Mouse (Mus musculus) left cerebral cortex, adult 9 months (tissue): Measurements from ENCODE around the gene Srprb.
"Not testable (repeated sequence)": the region's sequence is repeated elsewhere in the genome, so short reads cannot be mapped to it uniquely, and the experiment has no call there.

Source experiments
- DNase-seq, 2 experiments: peaks; one replicate each; pipeline ENCODE4 v3.0.0; 2022; ENCODE audit warnings: low spot score in 2 of 2

The Srprb gene

DNA sequence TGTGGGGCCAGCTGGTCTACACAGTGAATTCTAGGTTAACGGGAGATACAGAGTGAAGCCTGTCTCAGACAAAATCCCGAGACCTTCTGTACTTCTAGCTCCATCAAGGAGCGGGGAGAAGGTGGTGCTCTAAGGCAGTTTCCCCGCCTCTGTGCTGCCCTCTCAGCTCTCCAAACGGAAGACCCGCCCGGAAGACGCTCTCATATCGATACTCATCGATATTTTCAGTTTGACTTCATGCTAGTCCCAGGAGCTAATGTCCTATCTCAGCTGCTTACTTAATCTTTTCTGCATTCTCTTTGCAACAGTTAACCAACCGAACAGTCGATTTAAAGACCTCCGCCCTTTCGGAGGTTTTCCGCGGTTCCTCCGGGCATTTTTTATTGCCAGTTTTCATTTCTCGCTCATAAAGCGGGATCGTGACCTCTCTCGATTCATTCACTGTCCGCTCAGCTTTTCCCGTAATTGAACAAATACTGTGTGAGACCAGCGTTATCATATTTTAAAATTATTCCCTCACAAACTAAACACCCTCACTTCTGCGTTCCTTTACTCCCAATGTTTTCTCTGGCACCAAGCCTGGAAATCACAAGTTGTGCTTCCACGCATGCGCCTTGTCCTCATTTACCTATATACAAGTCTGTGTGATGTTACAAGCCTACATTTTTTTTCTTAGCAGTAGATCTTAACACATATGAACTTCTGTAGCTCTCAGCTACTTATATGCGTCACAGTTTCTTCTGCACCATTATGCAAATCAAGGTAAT is 10.9 kb upstream of the Srprb start:
- DNase-seq: no peak

DNA sequence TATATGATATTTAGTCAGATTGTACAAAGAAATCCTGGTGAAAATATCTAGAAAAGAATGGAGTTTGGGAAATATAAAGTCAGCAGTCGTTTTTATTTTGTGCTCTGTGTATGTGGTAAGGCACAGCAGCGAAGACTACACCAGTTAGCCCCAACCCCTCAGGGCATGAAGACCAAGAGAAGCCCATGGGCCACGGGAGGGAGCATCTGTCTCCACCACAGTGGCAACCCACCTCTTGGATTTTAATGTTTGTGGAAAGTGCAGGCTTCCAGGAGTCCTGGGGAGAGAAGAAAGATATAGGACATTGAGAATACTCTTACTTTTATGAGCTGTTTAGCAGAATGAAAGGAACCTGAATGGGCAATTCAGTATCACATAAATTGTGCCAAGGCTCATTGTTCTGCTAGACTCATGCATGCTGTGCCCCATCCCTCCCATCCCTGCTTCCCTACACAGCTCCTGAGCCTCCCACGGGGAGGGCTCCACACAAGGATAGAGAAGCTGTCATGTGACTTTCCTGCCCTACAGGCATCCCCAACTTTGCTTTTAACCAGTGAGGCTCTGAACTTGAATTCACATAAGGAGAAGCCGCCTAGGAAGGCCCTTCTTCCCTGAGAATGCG is 7.0 kb upstream of the Srprb start:
- no peak for DNase-seq

GRCm38 (mm10) chr9:103207846-103208245 is 5.9 kb upstream of the Srprb start:
- DNase-seq: peak in 1 of 2 experiments; percentile 75

GRCm38 (mm10) chr9:103205786-103206185 is 3.8 kb upstream of the Srprb start:
- no peak for DNase-seq

- DNase-seq: no peak
Measured at GRCm38 (mm10) chr9:103188416-103188815, 13.5 kb downstream of the Srprb start.

DNA sequence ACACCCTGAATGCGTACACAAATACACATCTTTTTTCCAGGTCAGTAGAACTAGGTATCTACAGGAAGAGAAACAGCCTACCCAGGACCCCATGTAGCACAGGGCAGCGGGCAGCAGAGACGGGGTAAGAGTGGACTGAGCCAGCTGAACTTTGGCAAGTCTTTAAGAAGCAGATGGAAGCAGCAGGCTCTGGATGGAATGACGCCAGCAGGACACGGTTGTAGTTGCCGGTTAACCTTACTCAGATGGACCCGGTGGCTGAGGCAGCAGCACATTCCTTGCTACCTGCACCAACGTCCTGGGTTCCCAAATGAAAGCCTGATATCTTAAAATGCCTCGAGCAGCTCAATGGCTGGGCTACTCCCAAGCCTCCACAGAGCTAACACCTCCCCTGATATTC is 15.2 kb downstream of the Srprb start:
- no peak for DNase-seq

DNA sequence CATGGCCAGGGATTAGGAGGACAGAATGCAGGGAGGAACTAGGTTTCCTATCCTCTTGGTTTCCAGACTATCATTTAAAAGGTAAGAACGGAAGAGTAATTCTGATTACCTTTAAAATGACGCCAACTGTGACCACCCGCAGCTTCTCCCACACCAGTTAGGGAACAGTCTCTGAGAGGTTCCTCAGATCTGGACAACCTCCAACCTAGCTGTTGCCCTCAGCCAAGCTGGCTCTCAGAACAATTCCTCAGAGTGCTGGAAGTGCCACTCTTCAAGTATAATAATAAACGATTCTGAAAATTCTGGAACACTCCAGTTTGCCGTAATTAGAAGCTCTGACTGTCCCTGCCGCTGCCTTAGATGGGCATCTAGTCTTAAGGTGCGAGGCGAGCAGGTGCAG is 16.0 kb downstream of the Srprb start:
- DNase-seq: no peak

GRCm38 (mm10) chr9:103184855-103185254 is 17.1 kb downstream of the Srprb start:
- DNase-seq: no peak

- DNase-seq: no peak
Measured at GRCm38 (mm10) chr9:103181886-103182285, 20.1 kb downstream of the Srprb start.

- peak in 1 of 2 experiments; percentile 49 for DNase-seq
Measured at GRCm38 (mm10) chr9:103180807-103181565, 21.0 kb downstream of the Srprb start.

- DNase-seq: no peak
Measured at GRCm38 (mm10) chr9:103180303-103180702, 21.6 kb downstream of the Srprb start.

GRCm38 (mm10) chr9:103175692-103176091 is 26.2 kb downstream of the Srprb start:
- DNase-seq: no peak

DNA sequence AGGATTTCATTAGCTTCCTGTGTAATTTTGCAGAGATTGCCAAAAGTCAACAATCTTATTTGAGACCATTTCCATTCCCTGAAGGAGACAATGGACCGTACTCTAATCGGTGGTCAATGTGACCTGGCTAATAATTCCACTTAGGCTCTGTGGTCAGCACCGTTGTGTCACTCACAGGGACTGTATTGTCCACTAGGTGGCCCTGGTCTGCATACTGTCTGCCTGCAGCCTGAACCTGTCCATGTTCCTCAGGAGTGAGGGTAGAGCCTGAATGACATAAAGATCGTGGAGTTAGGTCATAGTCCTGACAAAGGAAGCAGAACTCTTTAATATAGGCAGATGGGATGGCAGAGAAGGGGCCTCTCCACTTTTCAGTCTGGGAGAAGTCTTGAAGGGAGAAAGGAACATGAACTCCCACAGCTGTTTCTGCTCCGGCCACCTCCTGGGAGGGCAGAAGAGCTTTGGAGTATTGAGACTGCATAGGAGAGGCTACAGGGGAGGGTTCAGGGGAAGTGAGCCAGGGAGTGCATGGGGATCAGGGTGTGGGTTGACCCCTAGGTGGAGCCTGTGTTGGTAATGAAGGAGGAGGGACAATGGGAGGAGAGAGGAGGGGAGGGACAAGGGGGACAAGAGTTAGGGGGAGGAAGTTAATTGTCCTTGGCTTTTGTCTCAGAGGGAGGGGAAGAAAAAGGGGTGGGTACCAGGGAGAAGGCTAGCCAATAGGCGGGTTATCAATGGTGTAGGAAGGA is 27.0 kb downstream of the Srprb start:
- DNase-seq: no peak

- DNase-seq: no peak
Measured at GRCm38 (mm10) chr9:103168771-103169170, 33.2 kb downstream of the Srprb start.

- no peak for DNase-seq
Measured at GRCm38 (mm10) chr9:103168046-103168445, 33.9 kb downstream of the Srprb start.

DNA sequence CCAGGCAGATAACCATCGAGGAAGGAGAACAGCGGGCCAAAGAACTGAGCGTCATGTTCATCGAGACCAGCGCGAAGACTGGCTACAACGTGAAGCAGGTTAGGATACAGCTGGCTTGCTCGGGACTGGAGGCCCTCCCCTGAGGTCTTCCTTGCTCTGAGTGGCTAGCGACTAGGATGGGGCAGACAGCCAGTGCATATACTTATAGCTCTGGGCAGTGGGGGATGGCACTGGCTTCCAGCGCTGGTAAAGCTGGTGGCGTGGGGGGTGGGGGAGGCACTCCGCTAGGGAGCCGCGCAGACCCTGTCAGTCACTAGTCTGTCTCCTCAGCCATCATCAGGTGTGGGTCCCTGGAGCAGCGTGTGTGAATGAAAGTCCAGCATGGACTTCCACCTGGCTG is 38.1 kb downstream of the Srprb start:
- no peak for DNase-seq

GRCm38 (mm10) chr9:103155158-103155557 is 46.8 kb downstream of the Srprb start:
- DNase-seq: not testable (repeated sequence)

GRCm38 (mm10) chr9:103154568-103154967 is 47.4 kb downstream of the Srprb start:
- DNase-seq: no peak

DNA sequence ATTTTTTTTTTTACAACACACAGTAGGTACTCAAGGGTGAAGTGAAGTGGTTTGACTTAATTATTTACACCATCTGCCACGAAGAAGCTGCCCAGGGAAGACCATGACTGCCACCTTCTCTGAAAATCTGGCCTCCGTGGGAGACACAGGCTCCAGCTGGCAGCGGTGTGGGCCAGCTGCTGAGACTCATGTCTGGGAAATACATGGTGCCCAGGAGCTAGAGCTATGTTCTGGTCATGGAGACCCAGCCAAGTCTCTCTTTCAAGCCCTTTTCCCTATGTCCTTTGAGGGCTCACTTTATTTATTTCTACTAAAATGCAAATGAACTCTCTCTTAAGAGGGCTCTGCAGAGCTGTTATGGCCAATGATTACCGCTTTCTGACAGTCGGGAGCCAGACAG is 48.7 kb downstream of the Srprb start:
- DNase-seq: no peak

DNA sequence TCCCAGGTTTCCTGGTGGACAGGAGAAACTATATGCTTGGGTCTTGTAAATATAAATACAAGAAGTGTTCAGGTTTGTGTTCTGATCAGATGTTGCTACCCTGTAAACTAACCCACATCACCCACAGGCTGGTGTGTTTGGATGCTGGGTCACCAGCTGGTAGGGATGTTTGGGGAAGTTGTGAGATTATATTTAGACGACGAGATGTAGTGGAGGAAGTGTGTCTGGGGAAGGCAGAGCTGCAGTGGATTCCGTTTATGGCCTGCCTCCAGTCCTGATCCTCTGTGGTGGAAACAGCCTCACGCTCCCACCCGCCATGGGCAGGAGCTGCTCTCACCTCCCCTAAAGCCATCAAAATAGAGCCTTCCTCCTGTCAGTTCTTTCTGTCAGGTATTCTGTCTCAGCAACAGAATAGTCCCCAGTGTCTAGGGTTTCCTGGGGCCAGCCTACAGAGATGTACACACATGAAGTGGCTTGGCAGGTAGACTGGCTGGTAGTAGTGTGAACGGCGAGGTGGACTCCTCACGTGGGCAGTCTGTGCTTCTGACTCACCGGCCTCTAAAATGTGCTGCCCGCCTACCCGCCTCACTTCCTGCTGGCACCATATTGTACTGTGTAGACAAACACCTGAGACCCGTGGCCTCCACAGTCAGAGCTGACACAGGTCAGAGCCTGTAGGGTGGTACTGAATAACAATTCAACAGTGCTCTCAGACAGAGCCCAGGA is 52.7 kb downstream of the Srprb start:
- peak in 1 of 2 experiments; percentile 44 for DNase-seq

DNA sequence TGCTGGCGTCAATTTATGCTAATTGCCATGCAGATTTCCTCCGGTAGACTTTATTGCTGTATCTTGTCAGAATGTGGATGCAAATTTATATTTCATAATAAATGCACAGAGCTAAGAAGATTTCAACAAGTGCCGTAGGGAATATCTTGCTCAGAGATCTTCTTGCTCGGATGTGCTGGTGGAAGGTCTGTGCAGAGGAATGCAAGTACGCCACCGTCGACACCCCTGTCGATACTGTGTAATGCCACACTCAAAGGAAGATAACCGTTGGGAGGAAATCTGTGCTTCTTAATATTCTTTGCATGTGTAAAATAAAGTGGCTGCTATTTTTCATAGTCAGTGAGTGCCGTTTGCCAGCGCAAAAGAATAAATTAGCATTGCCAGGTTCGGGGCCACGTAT is 54.8 kb downstream of the Srprb start:
- no peak for DNase-seq
